In the genomic region with DNA sequence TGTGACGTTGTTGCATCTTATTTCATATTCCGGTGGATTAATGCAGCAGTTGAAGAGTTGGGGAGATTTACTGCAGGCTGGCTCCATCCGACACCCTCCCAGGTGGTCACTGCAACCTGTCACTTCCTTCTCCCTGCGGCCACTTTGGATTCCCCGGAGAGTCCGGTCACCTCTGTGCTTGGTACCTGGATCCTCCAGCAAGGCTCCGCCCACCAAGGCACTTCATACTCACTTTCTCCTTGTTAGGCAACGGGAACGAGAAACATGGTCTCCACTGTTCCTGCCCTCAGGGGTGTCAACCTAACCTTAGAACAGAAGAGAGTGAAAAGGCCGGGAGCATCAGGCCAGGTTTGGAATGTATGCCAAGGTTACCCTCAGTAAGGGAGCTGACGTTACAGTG, we compare ENCODE assay signal across 8 mouse cellular contexts. TPM values are rescaled to one million over a fixed set of nuclear protein-coding genes. Genes with fewer than 3 reads are reported as not detected.
DNase-seq lines count a peak whose midpoint lies in the region; ATAC-seq and TF ChIP-seq lines count a peak whose summit lies in the region.

No protein-coding gene starts in this region.

- H3K4me3 ChIP-seq in heart, embryonic 12.5 days, result peak overlapping the region; percentile 95
- peak overlapping the region; percentile 95 for H3K4me3 ChIP-seq in kidney, postnatal 0 days (replicated peaks; ENCODE audit: low read depth, low read length)

- ATAC-seq in heart, embryonic 12.5 days (ENCODE audit: insufficient number of reproducible peaks, low FRiP score), result no peak
- no peak for ATAC-seq in kidney, postnatal 0 days (replicated peaks; ENCODE audit: low FRiP score, low read depth)

- H3K9ac ChIP-seq in heart, embryonic 12.5 days, result peak overlapping the region; percentile 98
- peak overlapping the region; percentile 99 for H3K9ac ChIP-seq in kidney, postnatal 0 days (ENCODE audit: low read depth, low read length)

- peaks cover 51% of the 10 kb centered on the region for H3K4me1 ChIP-seq in heart, embryonic 12.5 days (replicated peaks)
- peaks cover 4% of the 10 kb centered on the region for H3K4me1 ChIP-seq in kidney, postnatal 0 days (replicated peaks; ENCODE audit: insufficient read depth, low read length)

- no peaks in the 10 kb centered on the region for H3K9me3 ChIP-seq in heart, embryonic 12.5 days (replicated peaks)
- no peaks in the 10 kb centered on the region for H3K9me3 ChIP-seq in kidney, postnatal 0 days (replicated peaks; ENCODE audit: low read length)

- H3K4me2 ChIP-seq in heart, embryonic 12.5 days, result peak overlapping the region; percentile 76
- peak overlapping the region; percentile 97 for H3K4me2 ChIP-seq in kidney, postnatal 0 days (ENCODE audit: low read length)

- WGBS in heart, embryonic 12.5 days, result 14% methylated on average over 11 of the region's 11 CpGs
- WGBS in kidney, postnatal 0 days, result 12% methylated on average over 11 of the region's 11 CpGs

- peaks cover 10% of the 10 kb centered on the region for H3K36me3 ChIP-seq in heart, embryonic 12.5 days
- H3K36me3 ChIP-seq in kidney, postnatal 0 days (ENCODE audit: insufficient read depth, low read length), result 0 out of 2 replicates have a peak, but pooled peaks cover 4% of the 10 kb centered on the region

- H3K27me3 ChIP-seq in heart, embryonic 12.5 days (replicated peaks), result no peaks in the 10 kb centered on the region
- H3K27me3 ChIP-seq in kidney, postnatal 0 days (ENCODE audit: insufficient read depth, low read length), result no peaks in the 10 kb centered on the region

- H3K27ac ChIP-seq in heart, embryonic 12.5 days (ENCODE audit: poor library complexity, severe bottlenecking), result peak overlapping the region; percentile 99
- peak overlapping the region; percentile 100 for H3K27ac ChIP-seq in kidney, postnatal 0 days

- peak; percentile 40 to 46 for DNase-seq in spleen, postnatal 10 days (ENCODE audit: low spot score in 2 of 2)
- DNase-seq in spleen, adult 12 weeks (ENCODE audit: low spot score), result no peak
- DNase-seq in embryo, embryonic 10 days (ENCODE audit: low spot score), result peak; percentile 46
- no peak for DNase-seq in kidney, postnatal 0 days (ENCODE audit: low spot score)
- DNase-seq in lung, postnatal 14 days, result peak; percentile 60
- DNase-seq in urinary bladder, postnatal 25 days (ENCODE audit: low spot score), result peak; percentile 44
- DNase-seq in spleen, postnatal 14 days (ENCODE audit: low spot score in 2 of 2), result no peak

- no peak for TF ChIP-seq CTCF in kidney, postnatal 0 days (IDR thresholded peaks at IDR 0.05; ENCODE audit: low read depth)

RNA-seq across cellular contexts. Expression of a gene that starts 2.4 kb away (rescaled TPM):
- polyA plus RNA-seq in heart, embryonic 12.5 days (2016; fragmentation: Nextera tagmentation; extraction: Ambion mirVana), result 1,404 and 1,426 TPM in 2 replicates
- 2,251 and 2,404 TPM in 2 replicates for polyA plus RNA-seq in kidney, postnatal 0 days (2015; fragmentation: Nextera tagmentation; extraction: Ambion mirVana)

RNA-seq across cellular contexts. Expression of a gene that starts 10.6 kb away (rescaled TPM):
- 0.17 and 0.63 TPM in 2 replicates for polyA plus RNA-seq in heart, embryonic 12.5 days (2016; fragmentation: Nextera tagmentation; extraction: Ambion mirVana)
- polyA plus RNA-seq in kidney, postnatal 0 days (2015; fragmentation: Nextera tagmentation; extraction: Ambion mirVana), result 1.3 and 1.5 TPM in 2 replicates

RNA-seq across cellular contexts. Expression of a gene that starts 27.9 kb away (rescaled TPM):
- polyA plus RNA-seq in heart, embryonic 12.5 days (2016; fragmentation: Nextera tagmentation; extraction: Ambion mirVana), result 32.0 and 32.3 TPM in 2 replicates
- polyA plus RNA-seq in kidney, postnatal 0 days (2015; fragmentation: Nextera tagmentation; extraction: Ambion mirVana), result 21.9 and 26.6 TPM in 2 replicates

Comparison
In these comparisons a context has a peak if more than half of its experiments do, and no peak if none do; other contexts are left out.
1. DNase-seq: peak in spleen, postnatal 10 days (2 of 2), embryo, embryonic 10 days (single experiment), lung, postnatal 14 days (single experiment) and urinary bladder, postnatal 25 days (single experiment); none in spleen, adult 12 weeks (single experiment), kidney, postnatal 0 days (single experiment) and spleen, postnatal 14 days (0 of 2).